Mouse (Mus musculus): ENCODE data around the gene Itgb3bp.

Gene Itgb3bp

DNA sequence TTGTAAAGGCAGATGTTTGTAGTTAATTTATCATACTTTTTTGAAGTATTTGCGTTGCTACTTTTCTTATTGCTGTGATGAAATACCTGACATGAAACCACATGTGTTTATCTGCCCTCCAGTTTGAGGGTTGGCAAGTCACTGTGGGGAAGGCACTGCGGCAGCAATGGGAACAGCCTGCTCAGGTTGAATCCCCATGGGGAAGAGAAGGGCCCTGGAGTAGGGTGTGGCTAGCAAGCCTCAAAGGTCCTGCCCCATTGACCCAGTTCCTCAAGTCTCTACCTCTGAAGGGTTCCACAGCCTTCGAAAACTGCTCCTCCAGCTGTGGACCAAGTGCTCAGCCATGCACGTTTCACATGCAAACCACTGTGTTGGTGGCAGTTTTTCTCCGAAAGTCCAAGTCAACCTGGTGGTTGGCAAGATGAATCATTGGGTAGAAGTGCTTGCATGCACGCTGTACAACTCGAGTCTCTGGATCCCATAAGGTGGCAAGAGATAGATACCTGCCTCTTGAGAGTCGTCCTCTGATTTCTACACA lies 203.6 kb downstream of the Itgb3bp start:
- no peak for DNase-seq (ENCODE audit: low spot score in 2 of 2)

DNA sequence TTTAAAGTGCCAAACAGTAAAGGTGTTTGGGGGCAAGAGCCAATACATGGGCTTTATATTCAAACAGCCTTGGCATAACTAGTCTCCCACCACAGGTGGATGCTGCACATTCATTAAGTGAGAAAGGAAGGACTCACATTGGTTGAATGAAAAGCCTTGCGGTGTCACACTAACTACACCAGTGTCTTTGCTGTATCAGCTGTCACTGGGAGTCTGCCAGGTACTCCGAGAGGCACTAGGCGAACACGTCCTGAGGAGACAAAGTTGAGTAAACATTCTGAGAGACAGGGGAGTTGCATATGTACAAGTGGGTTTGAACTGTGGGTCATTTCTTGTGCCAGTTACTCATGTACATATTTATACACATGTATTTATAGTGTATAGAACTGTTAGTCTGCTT lies 205.3 kb downstream of the Itgb3bp start:
- DNase-seq (ENCODE audit: low spot score in 2 of 2), result no peak

DNA sequence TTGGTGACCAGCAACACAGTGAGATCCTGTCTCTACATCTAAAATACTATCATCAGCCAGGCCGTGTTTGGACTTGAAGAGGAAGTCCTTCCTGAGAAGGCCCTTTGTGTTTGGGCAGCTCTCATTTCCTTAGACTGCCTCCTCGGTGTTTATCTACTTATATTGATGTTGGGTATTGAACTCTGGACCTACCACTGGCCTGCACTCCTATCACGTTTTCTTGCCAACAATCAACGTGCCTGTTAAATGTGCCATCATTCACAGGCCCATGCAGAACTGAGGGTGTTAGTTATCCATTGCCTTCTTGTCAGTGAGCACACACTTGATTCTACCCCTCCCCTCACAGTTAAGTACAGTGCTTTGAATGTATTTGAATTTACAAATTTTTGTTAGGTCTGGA lies 211.7 kb downstream of the Itgb3bp start:
- no peak for DNase-seq (ENCODE audit: low spot score in 2 of 2)

DNA sequence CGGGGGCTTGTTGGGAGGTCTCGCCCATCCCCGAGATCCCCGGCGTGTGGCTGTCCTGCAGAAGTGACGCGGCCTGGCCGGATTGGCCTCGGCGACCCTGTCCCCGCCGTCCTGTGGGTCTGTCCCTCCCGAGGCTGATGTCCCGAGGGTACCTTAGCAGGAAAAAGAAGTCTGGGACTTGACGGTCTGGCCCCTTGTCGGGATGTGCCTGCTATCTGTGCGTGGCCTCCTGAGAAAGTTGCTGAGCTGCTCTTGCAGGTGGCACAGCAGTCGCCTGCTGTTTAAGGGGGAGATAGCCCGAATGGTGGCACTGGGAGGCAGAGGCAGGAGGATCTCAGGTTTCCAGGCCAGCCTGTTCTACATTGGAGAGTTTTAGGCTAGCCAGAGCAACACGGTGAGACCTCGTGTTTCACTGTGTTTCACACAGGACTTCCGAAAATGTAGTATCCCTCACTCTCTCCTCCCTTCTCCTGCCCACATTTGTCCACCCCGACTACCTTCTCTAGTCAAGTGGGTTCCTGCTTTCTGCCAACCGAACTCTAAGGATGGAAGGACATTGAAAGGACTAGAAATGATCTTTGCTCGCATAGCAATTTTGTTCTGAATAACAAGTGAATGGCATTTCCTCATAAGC lies 213.7 kb downstream of the Itgb3bp start:
- DNase-seq (ENCODE audit: low spot score in 2 of 2), result no peak
